Mouse (Mus musculus) stomach, postnatal 0 days (tissue): ENCODE measurements around the gene Nrde2. TPM values are rescaled to one million over a fixed set of nuclear protein-coding genes. Genes with fewer than 3 reads are reported as not detected.
A peak's percentile ranks its signal among the peaks of the same experiment; 100 is the strongest.

ENCODE experiments used
- ATAC-seq: fragments of 200-750 bp; cut with Nextera tagmentation; 2 replicates; pipeline ENCODE4 v1.8.0; 2017; ENCODE audit not compliant: low FRiP score, low TSS enrichment
- DNase-seq: peaks from one replicate; pipeline ENCODE4 v3.0.0-alpha.2; 2016; ENCODE audit warnings: low spot score
- H3K27ac ChIP-seq: fragments of 300-500 bp; sonication (generic); replicated peaks from 2 replicates; pipeline ENCODE4 v1.5.1; 2014; ENCODE audit warnings: mild to moderate bottlenecking, control low read depth
- H3K27me3 ChIP-seq: fragments of 300-500 bp; sonication (generic); 2 replicates; pipeline ENCODE4 v1.6.1; 2014; ENCODE audit warnings: low read length; ENCODE audit not compliant: control insufficient read depth, insufficient read depth
- H3K36me3 ChIP-seq: fragments of 300-500 bp; sonication (generic); 2 replicates; pipeline ENCODE4 v1.6.1; 2014; ENCODE audit warnings: low read length, mixed read lengths; ENCODE audit not compliant: control insufficient read depth, insufficient read depth
- H3K4me1 ChIP-seq: fragments of 300-500 bp; sonication (generic); replicated peaks from 2 replicates; pipeline ENCODE4 v1.6.1; 2014; ENCODE audit warnings: antibody characterized with exemption; ENCODE audit not compliant: control insufficient read depth, insufficient read depth
- H3K4me2 ChIP-seq: fragments of 300-500 bp; sonication (generic); replicated peaks from 2 replicates; pipeline ENCODE4 v1.6.1; 2014; ENCODE audit warnings: low read depth, mild to moderate bottlenecking, control low read depth, moderate library complexity
- H3K4me3 ChIP-seq: fragments of 300-500 bp; sonication (generic); 2 replicates; pipeline ENCODE4 v1.5.1; 2014; ENCODE audit warnings: low read depth, low read length, control low read depth
- H3K9ac ChIP-seq: fragments of 300-500 bp; sonication (generic); 2 replicates; pipeline ENCODE4 v1.6.1; 2014; ENCODE audit warnings: mild to moderate bottlenecking, low read length, control low read depth, mixed read lengths
- H3K9me3 ChIP-seq: fragments of 300-500 bp; sonication (generic); 2 replicates; pipeline ENCODE4 v1.6.1; 2016; ENCODE audit warnings: low read length; ENCODE audit not compliant: control insufficient read depth
- CTCF ChIP-seq: IDR thresholded peaks from 2 replicates; pipeline ENCODE4 v1.5.1; 2016; ENCODE audit warnings: antibody characterized with exemption, low read depth, mild to moderate bottlenecking, moderate library complexity
- EP300 ChIP-seq: optimal IDR thresholded peaks from 2 replicates; pipeline ENCODE3; 2016; ENCODE audit warnings: antibody characterized with exemption
- WGBS: fragments of 180-500 bp; shearing (Covaris S2); extraction: QIAGEN DNeasy Blood & Tissue Kit; methylation state at CpG from one replicate; pipeline ENCODE4 v1.1.7; 2014; 5-methylcytosine and 5-hydroxymethylcytosine counted together
- polyA plus RNA-seq: library from polyadenylated mRNA; unstranded; fragments of >200 nt; fragmentation: Nextera tagmentation; extraction: Ambion mirVana; gene quantifications from 2 replicates; pipeline ENCODE4 v1.2.1, GENCODE M21; 2015

Nrde2 gene
- polyA plus RNA-seq, 1 experiment from 2014 or later, result 6.9 TPM

- Histone ChIP-seq H3K4me3 (no peak overlapping the region), H3K4me2 (no peak overlapping the region), H3K9ac (no peak overlapping the region), H3K9me3 (no peaks in the 10 kb centered on the region), H3K27ac (no peak overlapping the region), H3K27me3 (no peaks in the 10 kb centered on the region), H3K4me1 (no peaks in the 10 kb centered on the region), H3K36me3 (peaks cover 36% of the 10 kb centered on the region)
- TF ChIP-seq EP300, result no peak
- no peak for TF ChIP-seq CTCF
- ATAC-seq (no peak), DNase-seq (no peak)
- WGBS, result 75% methylated on average over 17 of the region's 17 CpGs
Observed at GRCm38 (mm10) chr12:100126968-100127865, 32.2 kb downstream of the Nrde2 start.

- TF ChIP-seq EP300, result no peak
- peak; percentile 47 for TF ChIP-seq CTCF
- no peak overlapping the region for H3K27ac ChIP-seq
- 78% methylated on average over 16 of the region's 16 CpGs for WGBS
- DNase-seq (no peak), ATAC-seq (peak; percentile 30; the same call in 1 of the 2 replicates)
- no peaks in the 10 kb centered on the region for H3K27me3 ChIP-seq
- no peak overlapping the region for H3K4me3 ChIP-seq
- no peaks in the 10 kb centered on the region for H3K4me1 ChIP-seq
- H3K9ac ChIP-seq, result no peak overlapping the region
- H3K4me2 ChIP-seq, result no peak overlapping the region
- H3K36me3 ChIP-seq, result peaks cover 42% of the 10 kb centered on the region
- no peaks in the 10 kb centered on the region for H3K9me3 ChIP-seq
Observed at GRCm38 (mm10) chr12:100124913-100125798, 34.3 kb downstream of the Nrde2 start.

- Histone ChIP-seq H3K36me3 (peaks cover 47% of the 10 kb centered on the region), H3K9me3 (no peaks in the 10 kb centered on the region), H3K4me2 (no peak overlapping the region), H3K4me3 (no peak overlapping the region), H3K27me3 (no peaks in the 10 kb centered on the region), H3K27ac (peak overlapping the region; percentile 76), H3K4me1 (no peaks in the 10 kb centered on the region), H3K9ac (no peak overlapping the region)
- ATAC-seq, result no peak
- DNase-seq, result no peak
- TF ChIP-seq CTCF (no peak), EP300 (no peak)
- WGBS, result 61% methylated on average over 9 of the region's 9 CpGs
Observed at GRCm38 (mm10) chr12:100123476-100123875, 36.0 kb downstream of the Nrde2 start.

GRCm38 (mm10) chr12:100122921-100123381 is 36.5 kb downstream of the Nrde2 start:
- peaks cover 49% of the 10 kb centered on the region for H3K36me3 ChIP-seq
- no peak overlapping the region for H3K4me2 ChIP-seq
- no peaks in the 10 kb centered on the region for H3K4me1 ChIP-seq
- no peak overlapping the region for H3K9ac ChIP-seq
- no peak overlapping the region for H3K4me3 ChIP-seq
- ATAC-seq, result peak; percentile 77
- no peaks in the 10 kb centered on the region for H3K27me3 ChIP-seq
- H3K27ac ChIP-seq, result peak overlapping the region; percentile 76
- WGBS, result 42% methylated on average over 7 of the region's 7 CpGs
- peak; percentile 52 for DNase-seq
- TF ChIP-seq EP300 (no peak), CTCF (no peak)
- no peaks in the 10 kb centered on the region for H3K9me3 ChIP-seq

GRCm38 (mm10) chr12:100115982-100116381 is 43.5 kb downstream of the Nrde2 start:
- no peak overlapping the region for H3K27ac ChIP-seq
- peaks cover 48% of the 10 kb centered on the region for H3K36me3 ChIP-seq
- no peak for TF ChIP-seq CTCF
- no peak for TF ChIP-seq EP300
- DNase-seq (no peak), ATAC-seq (peak; percentile 34)
- H3K4me2 ChIP-seq, result no peak overlapping the region
- no peak overlapping the region for H3K4me3 ChIP-seq
- H3K9ac ChIP-seq, result no peak overlapping the region
- H3K4me1 ChIP-seq, result no peaks in the 10 kb centered on the region
- H3K9me3 ChIP-seq, result no peaks in the 10 kb centered on the region
- 78% methylated on average over 5 of the region's 5 CpGs for WGBS
- no peaks in the 10 kb centered on the region for H3K27me3 ChIP-seq
